Mouse (Mus musculus) intestine, postnatal 0 days (tissue): Measurements from ENCODE around the gene Cd86. TPM values are rescaled to one million over a fixed set of nuclear protein-coding genes. Genes with fewer than 3 reads are reported as not detected.

ENCODE experiments used
- ATAC-seq: fragments of 200-750 bp; cut with Nextera tagmentation; 2 replicates; pipeline ENCODE4 v1.8.0; 2017; ENCODE audit warnings: mild to moderate bottlenecking, moderate TSS enrichment, moderate library complexity
- H3K27ac ChIP-seq: fragments of 300-500 bp; sonication (generic); 2 replicates; pipeline ENCODE4 v1.5.1; 2014; ENCODE audit warnings: mild to moderate bottlenecking, low read depth, low read length, moderate library complexity
- H3K27me3 ChIP-seq: fragments of 300-500 bp; sonication (generic); replicated peaks from 2 replicates; pipeline ENCODE4 v1.6.1; 2014; ENCODE audit warnings: low read length, mixed read lengths; ENCODE audit not compliant: control insufficient read depth, insufficient read depth
- H3K36me3 ChIP-seq: fragments of 300-500 bp; sonication (generic); 2 replicates; pipeline ENCODE4 v1.6.1; 2014; ENCODE audit warnings: mild to moderate bottlenecking, moderate library complexity; ENCODE audit not compliant: control insufficient read depth, insufficient read depth
- H3K4me1 ChIP-seq: fragments of 300-500 bp; sonication (generic); replicated peaks from 2 replicates; pipeline ENCODE4 v1.6.1; 2014; ENCODE audit warnings: antibody characterized with exemption, low read length, mixed read lengths; ENCODE audit not compliant: control insufficient read depth, insufficient read depth
- H3K4me2 ChIP-seq: fragments of 300-500 bp; sonication (generic); replicated peaks from 2 replicates; pipeline ENCODE4 v1.6.1; 2014; ENCODE audit warnings: low read depth, mild to moderate bottlenecking, moderate library complexity
- H3K4me3 ChIP-seq: fragments of 300-500 bp; sonication (generic); 2 replicates; pipeline ENCODE4 v1.5.1; 2014; ENCODE audit warnings: low read depth, low read length
- H3K9ac ChIP-seq: fragments of 300-500 bp; sonication (generic); 2 replicates; pipeline ENCODE4 v1.6.1; 2014; ENCODE audit warnings: mild to moderate bottlenecking, low read depth, low read length
- H3K9me3 ChIP-seq: fragments of 300-500 bp; sonication (generic); 2 replicates; pipeline ENCODE4 v1.6.1; 2016; ENCODE audit warnings: mixed run types; ENCODE audit not compliant: control insufficient read depth
- CTCF ChIP-seq: sonication (generic); IDR thresholded peaks from 2 replicates; pipeline ENCODE4 v1.5.1; 2016; ENCODE audit warnings: low read depth, mild to moderate bottlenecking, control low read depth, antibody characterized with exemption, moderate library complexity
- WGBS: fragments of 180-500 bp; shearing (Covaris S2); extraction: QIAGEN DNeasy Blood & Tissue Kit; methylation state at CpG from one replicate; pipeline ENCODE4 v1.1.7; 2014; 5-methylcytosine and 5-hydroxymethylcytosine counted together
- polyA plus RNA-seq: library from polyadenylated mRNA; unstranded; fragments of >200 nt; fragmentation: Nextera tagmentation; extraction: Ambion mirVana; gene quantifications from 2 replicates; pipeline ENCODE4 v1.2.1, GENCODE M21; 2015

The Cd86 gene
- polyA plus RNA-seq, 1 experiment from 2014 or later: 1.6 TPM

DNA sequence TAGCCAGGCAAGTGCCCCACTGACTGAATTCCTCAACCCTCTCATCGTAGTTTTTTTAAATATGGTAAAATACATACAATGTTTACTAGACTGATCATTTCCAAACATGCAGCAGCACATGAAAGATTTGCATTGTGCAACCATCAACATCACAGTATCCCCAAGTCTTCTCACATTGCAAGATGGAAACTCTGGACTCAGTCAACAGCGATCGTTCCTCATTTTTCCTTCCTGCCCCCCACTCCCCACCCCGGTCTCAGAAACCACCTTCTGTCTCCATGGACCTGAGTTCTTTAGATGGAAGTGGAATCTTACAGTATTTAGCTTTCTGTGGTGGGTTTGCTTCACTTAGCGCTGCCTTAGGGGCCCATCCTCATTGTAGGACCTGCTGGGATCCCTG, 34.3 kb downstream of the Cd86 start:
- no peaks in the 10 kb centered on the region for H3K9me3 ChIP-seq
- H3K4me3 ChIP-seq: no peak overlapping the region
- no peaks in the 10 kb centered on the region for H3K36me3 ChIP-seq
- no peak for TF ChIP-seq CTCF
- H3K27ac ChIP-seq: no peak overlapping the region
- no peaks in the 10 kb centered on the region for H3K4me1 ChIP-seq
- no peak for ATAC-seq
- no peaks in the 10 kb centered on the region for H3K27me3 ChIP-seq
- H3K4me2 ChIP-seq: no peak overlapping the region
- H3K9ac ChIP-seq: no peak overlapping the region
- WGBS: 87% methylated on average over 5 of the region's 5 CpGs

- no peak for TF ChIP-seq CTCF
- no peaks in the 10 kb centered on the region for H3K9me3 ChIP-seq
- H3K9ac ChIP-seq: no peak overlapping the region
- no peaks in the 10 kb centered on the region for H3K36me3 ChIP-seq
- no peaks in the 10 kb centered on the region for H3K27me3 ChIP-seq
- H3K4me3 ChIP-seq: no peak overlapping the region
- H3K4me1 ChIP-seq: no peaks in the 10 kb centered on the region
- H3K4me2 ChIP-seq: no peak overlapping the region
- no peak for ATAC-seq
- no peak overlapping the region for H3K27ac ChIP-seq
- 88% methylated on average over 1 of the region's 1 CpGs for WGBS
Observed at GRCm38 (mm10) chr16:36627740-36628139, 38.1 kb downstream of the Cd86 start.

DNA sequence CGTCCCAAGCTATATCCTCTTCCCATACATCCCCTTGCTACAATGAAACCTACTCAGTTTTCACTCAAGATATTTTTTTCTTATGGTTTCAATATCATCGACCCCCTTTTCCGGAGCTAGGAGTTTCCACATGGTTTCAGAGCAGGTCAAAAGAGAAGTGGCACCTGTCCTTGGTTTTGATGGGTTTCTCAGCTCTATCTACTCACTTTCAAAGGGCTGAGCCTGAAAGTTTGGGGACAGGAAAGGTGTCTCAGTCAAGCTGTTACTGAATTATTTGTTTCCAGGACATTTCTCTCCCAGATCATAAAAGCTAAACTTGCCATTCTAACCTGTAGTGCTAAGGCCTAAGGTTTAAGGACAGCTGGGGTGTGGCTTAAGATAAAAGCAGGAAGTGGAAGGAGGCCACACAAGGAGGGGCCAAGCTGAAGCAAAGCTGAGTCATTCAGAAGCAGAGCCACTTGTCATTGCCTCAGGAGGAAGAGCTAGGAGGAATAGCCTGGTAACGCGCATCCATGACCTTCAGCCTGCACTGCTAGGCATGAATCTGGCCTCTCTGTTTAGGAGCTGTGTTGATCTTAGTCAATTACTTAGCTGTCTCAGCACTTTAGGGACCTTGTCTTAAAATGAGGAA, 39.2 kb downstream of the Cd86 start:
- Histone ChIP-seq H3K36me3 (no peaks in the 10 kb centered on the region), H3K4me1 (no peaks in the 10 kb centered on the region), H3K4me2 (no peak overlapping the region), H3K27ac (no peak overlapping the region), H3K27me3 (no peaks in the 10 kb centered on the region), H3K4me3 (no peak overlapping the region), H3K9ac (no peak overlapping the region), H3K9me3 (no peaks in the 10 kb centered on the region)
- no peak for TF ChIP-seq CTCF
- ATAC-seq: peak; percentile 81
- 63% methylated on average over 5 of the region's 5 CpGs for WGBS

- Histone ChIP-seq H3K9ac (no peak overlapping the region), H3K27ac (no peak overlapping the region), H3K9me3 (no peaks in the 10 kb centered on the region), H3K4me3 (no peak overlapping the region), H3K4me2 (no peak overlapping the region), H3K4me1 (no peaks in the 10 kb centered on the region), H3K27me3 (no peaks in the 10 kb centered on the region), H3K36me3 (no peaks in the 10 kb centered on the region)
- WGBS: 94% methylated on average over 1 of the region's 1 CpGs
- ATAC-seq: no peak
- no peak for TF ChIP-seq CTCF
Observed at GRCm38 (mm10) chr16:36625909-36626308, 40.0 kb downstream of the Cd86 start.

DNA sequence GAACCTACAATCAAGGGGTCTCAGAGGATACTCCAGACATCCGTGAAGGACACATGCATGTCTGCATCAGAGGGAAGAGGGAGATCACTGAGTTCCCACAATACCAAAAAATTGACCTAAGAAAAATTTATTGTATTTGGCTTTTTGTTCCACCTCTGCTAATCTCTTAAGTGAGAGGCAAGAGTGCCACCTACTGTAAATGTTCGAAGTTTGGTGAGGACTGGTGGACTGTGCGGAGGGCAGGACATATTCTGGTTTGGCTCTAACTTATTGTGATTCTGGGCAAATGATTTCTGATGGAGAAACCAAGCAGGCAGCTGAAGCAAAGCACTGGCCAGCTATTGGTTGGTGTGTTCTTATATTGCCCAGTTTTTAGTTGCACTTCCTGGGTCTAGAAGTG, 43.6 kb downstream of the Cd86 start:
- 81% methylated on average over 3 of the region's 3 CpGs for WGBS

DNA sequence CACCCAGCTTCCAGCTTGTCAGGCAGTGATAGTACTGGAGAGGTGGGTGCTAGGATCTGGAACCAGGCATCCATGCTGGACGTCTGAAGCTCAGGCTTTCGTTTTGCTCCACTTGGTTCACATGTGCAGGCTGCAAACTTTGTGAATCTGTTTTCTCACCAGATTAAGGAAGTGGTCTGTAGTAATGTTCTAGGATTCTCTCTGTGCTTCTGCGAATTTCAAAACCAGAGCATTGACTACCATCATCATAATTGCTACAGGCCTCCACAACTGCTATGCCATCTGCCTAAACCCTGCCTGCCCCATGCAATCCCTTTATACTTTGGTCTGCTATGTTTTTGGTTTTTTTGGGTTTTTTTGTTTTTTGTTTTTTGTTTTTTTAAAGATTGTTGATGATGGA, 44.8 kb downstream of the Cd86 start:
- no peaks in the 10 kb centered on the region for H3K4me1 ChIP-seq
- no peaks in the 10 kb centered on the region for H3K27me3 ChIP-seq
- no peak overlapping the region for H3K27ac ChIP-seq
- WGBS: 73% methylated on average over 3 of the region's 3 CpGs
- no peak overlapping the region for H3K4me3 ChIP-seq
- no peak for TF ChIP-seq CTCF
- H3K4me2 ChIP-seq: no peak overlapping the region
- H3K36me3 ChIP-seq: no peaks in the 10 kb centered on the region
- no peak overlapping the region for H3K9ac ChIP-seq
- no peaks in the 10 kb centered on the region for H3K9me3 ChIP-seq
- ATAC-seq: no peak

More for the DNA sequence above, 43.6 kb downstream of the Cd86 start:
- no peak overlapping the region for H3K4me3 ChIP-seq
- peak; percentile 28; the same call in 1 of the 2 replicates for TF ChIP-seq CTCF
- no peak overlapping the region for H3K9ac ChIP-seq
- H3K4me1 ChIP-seq: no peaks in the 10 kb centered on the region
- no peaks in the 10 kb centered on the region for H3K36me3 ChIP-seq
- H3K27me3 ChIP-seq: no peaks in the 10 kb centered on the region
- no peak overlapping the region for H3K4me2 ChIP-seq
- no peaks in the 10 kb centered on the region for H3K9me3 ChIP-seq
- ATAC-seq: no peak
- H3K27ac ChIP-seq: no peak overlapping the region

- H3K9ac ChIP-seq: no peak overlapping the region
- WGBS: 81% methylated on average over 2 of the region's 2 CpGs
- no peaks in the 10 kb centered on the region for H3K27me3 ChIP-seq
- ATAC-seq: no peak
- H3K27ac ChIP-seq: no peak overlapping the region
- H3K9me3 ChIP-seq: no peaks in the 10 kb centered on the region
- H3K4me1 ChIP-seq: no peaks in the 10 kb centered on the region
- TF ChIP-seq CTCF: no peak
- no peak overlapping the region for H3K4me2 ChIP-seq
- H3K4me3 ChIP-seq: no peak overlapping the region
- H3K36me3 ChIP-seq: no peaks in the 10 kb centered on the region
Observed at GRCm38 (mm10) chr16:36613701-36614100, 52.2 kb downstream of the Cd86 start.
